Mouse (Mus musculus): ENCODE measurements at regions not wholly inside any gene's neighbourhood (a gene's known extent, or its start where the extent isn't known, plus 50 kb on each side); places are given as distances from the start of the nearest gene placed in this dataset.

DNA sequence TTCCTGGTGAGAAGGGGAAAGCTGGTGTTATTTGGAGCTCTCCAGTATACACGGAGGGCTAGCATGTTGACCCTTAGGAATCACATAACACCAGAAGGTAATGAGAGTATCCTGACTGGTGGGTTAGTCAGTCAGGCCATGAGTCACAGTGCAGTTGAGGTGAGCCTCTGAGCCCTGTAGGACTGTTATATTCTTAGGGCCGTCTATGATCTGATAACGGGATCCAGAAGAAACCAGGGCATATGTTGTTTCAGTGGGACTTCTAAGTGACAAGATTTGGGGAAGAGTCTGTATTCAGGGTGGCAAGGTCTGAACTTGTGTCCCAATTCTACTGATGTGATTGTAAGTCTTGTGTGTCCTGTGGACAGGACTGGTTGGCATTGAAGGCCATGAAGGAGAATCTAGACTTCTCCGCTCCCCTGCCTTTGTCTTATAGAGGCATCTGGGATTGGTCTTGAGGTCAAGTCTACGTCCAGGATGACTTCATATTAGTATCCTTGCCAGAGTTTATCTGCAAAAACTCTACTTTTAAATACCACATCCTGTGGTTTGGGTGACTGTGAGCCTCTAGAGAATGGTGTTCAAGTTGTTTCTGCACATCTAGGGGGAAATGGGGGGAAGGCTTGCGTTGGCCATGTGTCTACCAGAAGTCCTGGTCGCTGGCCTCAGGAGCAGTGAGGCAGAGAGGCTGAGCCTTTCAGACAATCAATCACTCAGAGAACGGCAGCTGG lies 71.2 kb downstream of the Itgb2l start:
- no peak overlapping the region for H3K27ac ChIP-seq (replicated peaks)
- no peaks in the 10 kb centered on the region for H3K4me1 ChIP-seq (replicated peaks; ENCODE audit: control insufficient read depth, insufficient read depth)
- H3K4me3 ChIP-seq (ENCODE audit: low read depth, low read length) = no peak overlapping the region
- H3K9me3 ChIP-seq (ENCODE audit: control insufficient read depth, low read length) = no peaks in the 10 kb centered on the region
- no peak overlapping the region for H3K9ac ChIP-seq (ENCODE audit: low read length)
- no peak for TF ChIP-seq EP300 (optimal IDR thresholded peaks at IDR 0.05)
- no peak for TF ChIP-seq CTCF (IDR thresholded peaks at IDR 0.05; ENCODE audit: low read depth)
- ATAC-seq (ENCODE audit: low FRiP score, low TSS enrichment) (no peak), DNase-seq (ENCODE audit: low spot score) (no peak)
- H3K4me2 ChIP-seq (replicated peaks; ENCODE audit: low read depth) = no peak overlapping the region
- WGBS = 74% methylated on average over 8 of the region's 8 CpGs
- no peaks in the 10 kb centered on the region for H3K36me3 ChIP-seq (ENCODE audit: control insufficient read depth, insufficient read depth, low read length)
- no peaks in the 10 kb centered on the region for H3K27me3 ChIP-seq (ENCODE audit: control insufficient read depth, insufficient read depth, low read length)

DNA sequence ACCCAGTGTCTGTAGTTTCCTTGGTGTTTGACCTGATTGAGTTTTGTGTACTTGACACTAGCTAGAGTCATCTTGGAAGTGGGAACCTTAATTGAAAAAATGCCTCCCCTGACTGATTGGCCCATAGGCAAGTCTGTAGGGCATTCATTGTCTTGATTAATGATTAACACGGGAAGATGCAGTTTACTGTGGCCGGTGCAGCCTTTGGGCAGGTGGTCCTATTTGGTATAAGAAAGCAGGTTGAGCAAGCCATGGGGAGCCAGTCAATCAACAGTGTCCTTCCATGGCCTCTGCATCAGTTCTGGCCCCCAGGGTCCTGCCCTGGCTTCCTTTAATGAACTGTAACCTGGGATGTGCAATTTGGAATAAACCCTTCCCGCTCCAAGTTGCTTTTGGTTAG lies 72.3 kb downstream of the Itgb2l start:
- Histone ChIP-seq H3K9ac (ENCODE audit: low read length) (no peak overlapping the region), H3K27ac (replicated peaks) (no peak overlapping the region), H3K4me3 (ENCODE audit: low read depth, low read length) (no peak overlapping the region), H3K4me2 (replicated peaks; ENCODE audit: low read depth) (no peak overlapping the region), H3K27me3 (ENCODE audit: control insufficient read depth, insufficient read depth, low read length) (no peaks in the 10 kb centered on the region), H3K36me3 (ENCODE audit: control insufficient read depth, insufficient read depth, low read length) (no peaks in the 10 kb centered on the region), H3K4me1 (replicated peaks; ENCODE audit: control insufficient read depth, insufficient read depth) (no peaks in the 10 kb centered on the region), H3K9me3 (ENCODE audit: control insufficient read depth, low read length) (no peaks in the 10 kb centered on the region)
- 54% methylated on average over 3 of the region's 3 CpGs for WGBS
- no peak for TF ChIP-seq EP300 (optimal IDR thresholded peaks at IDR 0.05)
- TF ChIP-seq CTCF (IDR thresholded peaks at IDR 0.05; ENCODE audit: low read depth) = no peak
- no peak for DNase-seq (ENCODE audit: low spot score)
- ATAC-seq (ENCODE audit: low FRiP score, low TSS enrichment) = no peak

DNA sequence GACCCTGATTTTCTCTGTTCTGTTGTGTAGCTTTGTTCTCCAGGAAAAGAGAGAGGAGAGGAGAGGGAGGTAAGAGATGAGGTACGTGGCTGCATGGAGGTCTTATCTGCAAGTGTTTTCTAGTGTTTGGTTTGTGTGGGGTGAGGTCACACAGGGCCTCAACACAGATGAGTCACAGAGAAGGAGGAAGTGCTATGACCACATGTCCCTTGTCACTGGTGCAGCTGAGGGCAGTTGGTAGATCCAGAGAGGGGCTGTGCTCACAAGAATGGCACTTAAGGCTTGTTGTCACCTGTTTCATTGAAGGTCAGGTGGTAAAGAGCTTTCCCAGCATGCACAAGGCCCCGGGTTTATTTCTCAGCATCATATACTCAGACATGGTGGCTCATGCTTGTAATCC lies 73.2 kb downstream of the Itgb2l start:
- Histone ChIP-seq H3K9me3 (ENCODE audit: control insufficient read depth, low read length) (no peaks in the 10 kb centered on the region), H3K27me3 (ENCODE audit: control insufficient read depth, insufficient read depth, low read length) (no peaks in the 10 kb centered on the region), H3K4me3 (ENCODE audit: low read depth, low read length) (no peak overlapping the region), H3K27ac (replicated peaks) (peak overlapping the region; percentile 53), H3K4me1 (replicated peaks; ENCODE audit: control insufficient read depth, insufficient read depth) (no peaks in the 10 kb centered on the region), H3K36me3 (ENCODE audit: control insufficient read depth, insufficient read depth, low read length) (no peaks in the 10 kb centered on the region), H3K9ac (ENCODE audit: low read length) (no peak overlapping the region), H3K4me2 (replicated peaks; ENCODE audit: low read depth) (no peak overlapping the region)
- peak; percentile 68 for DNase-seq (ENCODE audit: low spot score)
- 58% methylated on average over 2 of the region's 2 CpGs for whole genome bisulfite sequencing
- ATAC-seq (ENCODE audit: low FRiP score, low TSS enrichment) = peak; percentile 94
- TF ChIP-seq EP300 (optimal IDR thresholded peaks at IDR 0.05) (no peak), CTCF (IDR thresholded peaks at IDR 0.05; ENCODE audit: low read depth) (no peak)

Data from stomach, postnatal 0 days (tissue).